Comparison of ENCODE assay signal across 8 mouse cellular contexts in genomic region chr9:51161771-51162388, GRCm38 (mm10). TPM values are rescaled to one million over a fixed set of nuclear protein-coding genes. Genes with fewer than 3 reads are reported as not detected.
DNase-seq lines count a peak whose midpoint lies in the region; ATAC-seq and TF ChIP-seq lines count a peak whose summit lies in the region.

No protein-coding gene starts in this region.

- H3K36me3 ChIP-seq in liver, embryonic 12.5 days, result no peaks in the 10 kb centered on the region
- H3K36me3 ChIP-seq in kidney, adult 2 months (ENCODE audit: control insufficient read depth, insufficient read depth, low read length), result no peaks in the 10 kb centered on the region
- no peaks in the 10 kb centered on the region for H3K36me3 ChIP-seq in limb, embryonic 10.5 days

- H3K9ac ChIP-seq in liver, embryonic 12.5 days, result no peak overlapping the region

- ATAC-seq in liver, embryonic 12.5 days, result no peak
- ATAC-seq in monocyte, adult 5-6 weeks (replicated peaks; ENCODE audit: insufficient number of reproducible peaks, low FRiP score, low TSS enrichment, poor library complexity, severe bottlenecking), result peak; percentile 54; the same call in 1 of the 2 replicates

- H3K4me3 ChIP-seq in liver, embryonic 12.5 days, result no peak overlapping the region
- no peak overlapping the region for H3K4me3 ChIP-seq in kidney, adult 2 months (ENCODE audit: insufficient read depth, low read depth, low read length)
- H3K4me3 ChIP-seq in limb, embryonic 10.5 days, result no peak overlapping the region

- peak; percentile 63 for DNase-seq in liver
- peak; percentile 70 to 83 for DNase-seq in cerebellum, postnatal 4 days (ENCODE audit: low spot score in 2 of 2)
- peak; percentile 71 for DNase-seq in gastrocnemius, postnatal 10 days
- DNase-seq in kidney, adult 2 months, result peak; percentile 79
- DNase-seq in limb, embryonic 10.5 days (ENCODE audit: low spot score), result peak; percentile 83
- DNase-seq in spleen, postnatal 14 days (ENCODE audit: low spot score in 2 of 2), result peak; percentile 48 to 70

- no peak overlapping the region for H3K4me2 ChIP-seq in liver, embryonic 12.5 days

- peaks cover 21% of the 10 kb centered on the region for H3K27me3 ChIP-seq in liver, embryonic 12.5 days (replicated peaks)
- no peaks in the 10 kb centered on the region for H3K27me3 ChIP-seq in kidney, adult 2 months (replicated peaks; ENCODE audit: control insufficient read depth, insufficient read depth, low read length)
- H3K27me3 ChIP-seq in limb, embryonic 10.5 days (ENCODE audit: low read depth, poor library complexity, severe bottlenecking), result peaks cover 25% of the 10 kb centered on the region; the same call in 1 of the 2 replicates

- H3K4me1 ChIP-seq in liver, embryonic 12.5 days, result no peaks in the 10 kb centered on the region
- no peaks in the 10 kb centered on the region for H3K4me1 ChIP-seq in kidney, adult 2 months (ENCODE audit: control insufficient read depth, insufficient read depth, low read length)
- H3K4me1 ChIP-seq in limb, embryonic 10.5 days, result 0 out of 2 replicates have a peak, but pooled peaks cover 5% of the 10 kb centered on the region

- TF ChIP-seq POLR2A in kidney, adult 2 months (IDR thresholded peaks at IDR 0.05; ENCODE audit: low read depth, low read length), result no peak

- peak; percentile 98 for TF ChIP-seq CTCF in kidney, adult 2 months (conservative IDR thresholded peaks at IDR 0.05; ENCODE audit: insufficient read depth, insufficient read length, low read depth, low read length)

- H3K9me3 ChIP-seq in liver, embryonic 12.5 days (replicated peaks), result no peaks in the 10 kb centered on the region
- H3K9me3 ChIP-seq in limb, embryonic 10.5 days (replicated peaks), result no peaks in the 10 kb centered on the region

- no peak overlapping the region for H3K27ac ChIP-seq in liver, embryonic 12.5 days
- H3K27ac ChIP-seq in kidney, adult 2 months (ENCODE audit: insufficient read depth, low read depth, low read length), result no peak overlapping the region
- no peak overlapping the region for H3K27ac ChIP-seq in limb, embryonic 10.5 days

- WGBS in liver, embryonic 12.5 days (ENCODE audit: insufficient replicate concordance), result 36% methylated on average over 4 of the region's 4 CpGs
- WGBS in kidney, adult 2 months, result 26% methylated on average over 4 of the region's 4 CpGs
- 30% methylated on average over 4 of the region's 4 CpGs for WGBS in limb, embryonic 10.5 days

RNA-seq across cellular contexts. Expression of gene Gm32742, which starts 3.4 kb away (rescaled TPM):
- polyA plus RNA-seq in liver, embryonic 12.5 days (2016; fragmentation: Nextera tagmentation; extraction: Ambion mirVana), result 0.02 and 0.04 TPM in 2 replicates
- not detected for total RNA-seq in gastrocnemius, postnatal 10 days (2021)
- polyA plus RNA-seq in kidney, adult 2 months (2012; rRNA removed), result 0.02 TPM in 1 of 2 replicates, not detected in the other
- 0.03 TPM in 1 of 2 replicates, not detected in the other for polyA plus RNA-seq in limb, embryonic 10.5 days (2016; fragmentation: Nextera tagmentation; extraction: Ambion mirVana)
- not detected in 3 replicates for total RNA-seq in monocyte, adult 5-6 weeks (2017)

RNA-seq across cellular contexts. Expression of gene Pou2af1, which starts 51.6 kb away (rescaled TPM):
- polyA plus RNA-seq in liver, embryonic 12.5 days (2016; fragmentation: Nextera tagmentation; extraction: Ambion mirVana), result 0.05 TPM in 1 of 2 replicates, not detected in the other
- total RNA-seq in gastrocnemius, postnatal 10 days (2021), result 1 to 10 TPM in 1 of 2 experiments, under 1 TPM in 1; 0.21 to 1.4 TPM
- polyA plus RNA-seq in kidney, adult 2 months (2012; rRNA removed), result 0.35 and 3.4 TPM in 2 replicates
- polyA plus RNA-seq in limb, embryonic 10.5 days (2016; fragmentation: Nextera tagmentation; extraction: Ambion mirVana), result not detected in 2 replicates
- 31.5 to 46.5 TPM (median 42.8 TPM) in 3 replicates for total RNA-seq in monocyte, adult 5-6 weeks (2017)
